In genomic region chr3:51333234-51333889, GRCm38 (mm10) we compare ENCODE assay signal across 8 mouse cellular contexts. TPM values are rescaled to one million over a fixed set of nuclear protein-coding genes. Genes with fewer than 3 reads are reported as not detected.
A peak's percentile ranks its signal among the peaks of the same experiment; 100 is the strongest.
DNase-seq lines count a peak whose midpoint lies in the region; ATAC-seq and TF ChIP-seq lines count a peak whose summit lies in the region.

No protein-coding gene starts in this region.

- 37% methylated on average over 10 of the region's 10 CpGs for WGBS in kidney, embryonic 14.5 days
- 13% methylated on average over 10 of the region's 10 CpGs for WGBS in heart, adult 2 months
- WGBS in kidney, embryonic 15.5 days: 39% methylated on average over 10 of the region's 10 CpGs

- no peaks in the 10 kb centered on the region for H3K9me3 ChIP-seq in kidney, embryonic 14.5 days (ENCODE audit: control insufficient read depth, low read length)
- H3K9me3 ChIP-seq in kidney, embryonic 15.5 days (replicated peaks): no peaks in the 10 kb centered on the region

- H3K27ac ChIP-seq in kidney, embryonic 14.5 days (ENCODE audit: low read depth, low read length): no peak overlapping the region
- H3K27ac ChIP-seq in heart, adult 2 months: peak overlapping the region; percentile 67
- peak overlapping the region; percentile 20; the same call in 1 of the 2 replicates for H3K27ac ChIP-seq in kidney, embryonic 15.5 days
- H3K27ac ChIP-seq in testis, adult 2 months (ENCODE audit: control insufficient read depth, insufficient read depth, low read depth, low read length): peak overlapping the region; percentile 39

- peaks cover 15% of the 10 kb centered on the region for H3K79me2 ChIP-seq in heart, adult 2 months (replicated peaks; ENCODE audit: control insufficient read depth, insufficient read depth, low read length)

- peak; percentile 49 for DNase-seq in kidney, adult 11 months
- DNase-seq in adrenal gland, postnatal 14 days: peak; percentile 60
- peak; percentile 60 to 71 for DNase-seq in heart, adult 2 months
- peak; percentile 23 for DNase-seq in lung, postnatal 10 days
- DNase-seq in frontal cortex, postnatal 25 days (ENCODE audit: low spot score in 2 of 2): no peak

- H3K4me1 ChIP-seq in kidney, embryonic 14.5 days (ENCODE audit: control insufficient read depth, insufficient read depth, low read length): peaks cover 7% of the 10 kb centered on the region; the same call in 1 of the 2 replicates
- H3K4me1 ChIP-seq in heart, adult 2 months (ENCODE audit: control insufficient read depth, insufficient read depth, low read length): peaks cover 21% of the 10 kb centered on the region
- H3K4me1 ChIP-seq in kidney, embryonic 15.5 days: peaks cover 21% of the 10 kb centered on the region
- peaks cover 11% of the 10 kb centered on the region for H3K4me1 ChIP-seq in testis, adult 2 months (ENCODE audit: control insufficient read depth, insufficient read depth, low read length)

- H3K9ac ChIP-seq in kidney, embryonic 14.5 days (ENCODE audit: low read depth, low read length): no peak overlapping the region
- H3K9ac ChIP-seq in heart, adult 2 months (ENCODE audit: low read depth, low read length): peak overlapping the region; percentile 11
- H3K9ac ChIP-seq in kidney, embryonic 15.5 days: no peak overlapping the region

- H3K4me3 ChIP-seq in kidney, embryonic 14.5 days (ENCODE audit: low read length): no peak overlapping the region
- peak overlapping the region; percentile 11 for H3K4me3 ChIP-seq in heart, adult 2 months
- no peak overlapping the region for H3K4me3 ChIP-seq in kidney, embryonic 15.5 days (replicated peaks)
- 0 out of 2 replicates have a peak overlapping the region, but pooled peaks have one; percentile 1 for H3K4me3 ChIP-seq in testis, adult 2 months (ENCODE audit: control insufficient read depth, low read depth, low read length)

- TF ChIP-seq POLR2A in heart, adult 2 months (IDR thresholded peaks at IDR 0.05; ENCODE audit: insufficient read depth, low read depth, low read length): peak; percentile 58; the same call in 1 of the 2 replicates
- no peak for TF ChIP-seq POLR2A in testis, adult 2 months (IDR thresholded peaks at IDR 0.05; ENCODE audit: control insufficient read depth, low read depth, low read length)

- TF ChIP-seq CTCF in heart, adult 2 months (IDR thresholded peaks at IDR 0.05): no peak
- TF ChIP-seq CTCF in testis, adult 2 months (IDR thresholded peaks at IDR 0.05; ENCODE audit: control insufficient read depth, insufficient read depth, insufficient replicate concordance, low read depth, low read length): no peak

- peak; percentile 76; the same call in 1 of the 2 replicates for TF ChIP-seq EP300 in heart, adult 2 months (IDR thresholded peaks at IDR 0.05; ENCODE audit: insufficient read depth, low read depth, low read length)

- intact Hi-C loops in heart, adult 2 months (cut with DNase I): no loop called here

- no peaks in the 10 kb centered on the region for H3K27me3 ChIP-seq in kidney, embryonic 14.5 days (ENCODE audit: control insufficient read depth, insufficient read depth, low read length)
- no peaks in the 10 kb centered on the region for H3K27me3 ChIP-seq in heart, adult 2 months (ENCODE audit: control insufficient read depth, insufficient read depth, low read length)
- H3K27me3 ChIP-seq in kidney, embryonic 15.5 days: no peaks in the 10 kb centered on the region
- H3K27me3 ChIP-seq in testis, adult 2 months (ENCODE audit: control insufficient read depth, insufficient read depth, low read length): no peaks in the 10 kb centered on the region

- no peak overlapping the region for H3K4me2 ChIP-seq in kidney, embryonic 14.5 days (replicated peaks; ENCODE audit: low read depth, low read length)
- peak overlapping the region; percentile 24; the same call in 1 of the 2 replicates for H3K4me2 ChIP-seq in kidney, embryonic 15.5 days

- no peak for ATAC-seq in kidney, embryonic 14.5 days (ENCODE audit: low FRiP score, low TSS enrichment)
- ATAC-seq in kidney, embryonic 15.5 days (replicated peaks; ENCODE audit: low FRiP score): peak; percentile 66; the same call in 1 of the 2 replicates

- H3K36me3 ChIP-seq in kidney, embryonic 14.5 days (ENCODE audit: control insufficient read depth, insufficient read depth, low read length): no peaks in the 10 kb centered on the region
- peaks cover 3% of the 10 kb centered on the region for H3K36me3 ChIP-seq in heart, adult 2 months (ENCODE audit: control insufficient read depth, insufficient read depth, low read length)
- no peaks in the 10 kb centered on the region for H3K36me3 ChIP-seq in kidney, embryonic 15.5 days
- no peaks in the 10 kb centered on the region; the same call in 1 of the 2 replicates for H3K36me3 ChIP-seq in testis, adult 2 months (ENCODE audit: control insufficient read depth, insufficient read depth, low read length)

RNA-seq across cellular contexts. Expression of gene Elf2, which starts 7.1 kb away (rescaled TPM):
- polyA plus RNA-seq in kidney, embryonic 14.5 days (2014; fragmentation: Nextera tagmentation; extraction: Ambion mirVana): 51.4 and 61.6 TPM in 2 replicates
- total RNA-seq in adrenal gland, postnatal 14 days (2021): 87.8 and 88.4 TPM in 2 replicates
- 10 to 100 TPM; 55.7 to 56.9 TPM for total RNA-seq in heart, adult 2 months (2021)
- polyA plus RNA-seq in heart, adult 2 months (2012; rRNA removed): 25.6 and 38.1 TPM in 2 replicates
- 58.2 and 73.7 TPM in 2 replicates for polyA plus RNA-seq in kidney, embryonic 15.5 days (2015; fragmentation: Nextera tagmentation; extraction: Ambion mirVana)
- polyA plus RNA-seq in testis, adult 2 months (2012; rRNA removed): 83.2 and 87.8 TPM in 2 replicates

Comparison
In these comparisons a context has a peak if more than half of its experiments do, and no peak if none do; other contexts are left out.
1. DNase-seq: peak in kidney, adult 11 months (single experiment), adrenal gland, postnatal 14 days (single experiment), heart, adult 2 months (2 of 2) and lung, postnatal 10 days (single experiment); none in frontal cortex, postnatal 25 days (0 of 2).
2. H3K4me3 ChIP-seq: peak in heart, adult 2 months (single experiment) and testis, adult 2 months (single experiment); none in kidney, embryonic 14.5 days (single experiment) and kidney, embryonic 15.5 days (single experiment).